Mouse (Mus musculus): ENCODE measurements at regions not wholly inside any gene's neighbourhood (a gene's known extent, or its start where the extent isn't known, plus 50 kb on each side); places are given as distances from the start of the nearest gene placed in this dataset.
"Not testable (repeated sequence)": the region's sequence is repeated elsewhere in the genome, so short reads cannot be mapped to it uniquely, and the experiment has no call there.

DNA sequence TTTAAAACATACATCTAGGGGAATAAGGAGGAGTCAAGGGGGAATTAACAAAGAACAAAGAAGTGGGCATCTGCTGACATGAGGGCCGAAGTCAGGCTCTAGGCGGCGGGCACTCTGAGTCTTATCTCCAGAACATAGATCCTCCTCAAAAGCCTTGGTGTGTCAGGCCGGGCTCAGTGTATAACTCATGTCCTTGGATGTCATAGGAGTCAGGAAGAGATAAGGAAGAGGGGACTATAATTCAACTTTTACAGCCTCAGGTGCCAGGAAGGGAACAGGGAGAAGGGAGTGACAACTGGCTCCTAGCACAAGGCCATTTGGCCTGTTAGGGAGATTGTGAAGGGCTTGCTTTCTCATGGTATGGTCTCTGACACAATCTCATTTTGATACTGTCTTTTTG lies 185.9 kb upstream of the Ube2e2 start:
- H3K9ac ChIP-seq; H3K27me3 ChIP-seq; H3K4me3 ChIP-seq; H3K36me3 ChIP-seq; H3K4me2 ChIP-seq (replicated peaks); ATAC-seq (ENCODE audit: low FRiP score, low read depth); H3K4me1 ChIP-seq; H3K27ac ChIP-seq: not testable (repeated sequence)
- 84% methylated on average over 4 of the region's 4 CpGs for WGBS
- H3K9me3 ChIP-seq: peaks cover 13% of the 10 kb centered on the region; the same call in 1 of the 2 replicates

DNA sequence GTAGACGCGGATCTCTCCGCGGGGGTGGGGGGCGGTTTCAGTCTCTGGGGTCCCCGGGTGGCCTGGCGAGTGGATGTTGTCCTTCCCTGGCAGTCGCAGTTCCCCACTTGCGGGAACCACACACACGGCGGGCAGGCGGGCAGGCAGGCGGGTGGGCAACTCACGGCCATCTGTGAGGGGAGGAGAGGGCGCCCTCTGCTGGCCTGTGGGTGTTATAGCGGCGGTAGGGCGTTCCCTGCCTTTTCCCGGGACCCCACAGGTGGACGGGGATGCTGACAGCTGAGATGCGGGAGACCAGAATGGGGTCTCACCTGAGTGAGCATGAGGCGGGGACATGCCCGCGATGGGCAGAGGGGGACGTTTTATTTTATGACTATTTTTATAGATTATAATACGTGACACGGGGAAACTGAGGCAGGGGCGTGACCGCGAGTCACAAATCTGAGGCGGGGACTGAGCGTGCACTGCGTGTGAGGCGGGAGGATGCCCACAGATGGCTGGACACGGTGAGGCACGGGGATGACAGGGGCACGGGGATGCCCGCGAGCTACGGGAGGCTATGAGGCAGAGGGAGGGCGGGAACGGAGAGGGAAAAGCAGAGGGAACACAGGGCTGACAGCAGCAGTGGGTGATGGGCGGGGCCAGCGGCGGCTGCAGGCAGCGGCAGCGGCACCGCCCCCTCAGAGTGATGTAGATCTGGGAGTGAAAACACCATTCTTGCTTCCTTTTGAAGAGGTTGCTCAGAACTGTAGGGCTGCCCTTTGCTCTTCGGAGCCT lies 148.1 kb upstream of the Ube2e2 start:
- Histone ChIP-seq H3K4me3 (peak overlapping the region; percentile 49), H3K4me1 (peaks cover 10% of the 10 kb centered on the region), H3K9me3 (no peaks in the 10 kb centered on the region), H3K27ac (no peak overlapping the region), H3K9ac (peak overlapping the region; percentile 55), H3K36me3 (no peaks in the 10 kb centered on the region), H3K27me3 (no peaks in the 10 kb centered on the region), H3K4me2 (replicated peaks) (peak overlapping the region; percentile 90)
- peak; percentile 77 for ATAC-seq (ENCODE audit: low FRiP score, low read depth)
- WGBS: 2% methylated on average over 49 of the region's 49 CpGs

DNA sequence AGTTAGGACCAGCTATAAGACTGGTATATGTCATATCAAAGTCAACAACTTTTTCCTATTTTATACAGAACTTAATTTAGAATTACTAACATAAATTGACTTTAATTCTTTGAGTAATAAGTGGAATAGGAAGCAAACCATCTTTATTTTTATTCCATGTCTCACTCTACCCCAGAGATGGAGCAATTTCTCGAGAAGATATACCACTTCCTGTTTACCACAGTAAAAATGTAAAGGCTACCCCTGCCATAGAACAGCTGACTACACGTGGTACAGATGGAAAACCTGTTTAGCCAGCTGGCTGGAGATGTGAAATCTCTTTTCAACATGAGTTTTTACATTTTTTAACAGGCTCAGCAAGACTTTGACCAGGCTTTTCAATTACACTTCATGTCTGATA lies 126.0 kb upstream of the Ube2e2 start:
- Histone ChIP-seq H3K36me3 (no peaks in the 10 kb centered on the region), H3K9me3 (no peaks in the 10 kb centered on the region), H3K27ac (no peak overlapping the region), H3K4me2 (replicated peaks) (no peak overlapping the region), H3K9ac (no peak overlapping the region), H3K27me3 (no peaks in the 10 kb centered on the region), H3K4me1 (0 out of 2 replicates have a peak, but pooled peaks cover 3% of the 10 kb centered on the region), H3K4me3 (no peak overlapping the region)
- ATAC-seq (ENCODE audit: low FRiP score, low read depth): no peak
- WGBS: 36% methylated on average over 2 of the region's 2 CpGs

DNA sequence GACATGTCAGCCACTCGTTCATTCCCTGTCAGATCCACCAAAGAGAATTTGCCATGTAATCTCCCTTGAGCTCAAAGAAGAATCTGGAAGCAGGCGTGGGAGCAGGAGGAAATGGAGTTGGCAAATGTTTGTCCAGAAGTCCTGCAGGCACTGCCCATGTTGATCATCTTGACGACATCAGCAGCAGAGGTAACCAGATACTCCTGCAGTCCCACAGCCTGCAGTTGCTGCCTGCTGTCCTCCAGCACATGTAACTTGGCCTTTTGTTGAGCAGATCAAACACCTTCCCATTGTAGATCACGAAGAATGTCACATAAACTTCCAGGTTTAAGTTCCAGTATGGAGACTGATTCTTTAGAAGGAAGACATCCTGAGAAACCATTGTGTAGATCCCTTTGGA lies 121.3 kb upstream of the Ube2e2 start:
- no peaks in the 10 kb centered on the region for H3K9me3 ChIP-seq
- 52% methylated on average over 4 of the region's 4 CpGs for WGBS
- no peak overlapping the region for H3K9ac ChIP-seq
- H3K4me2 ChIP-seq (replicated peaks): no peak overlapping the region
- H3K4me3 ChIP-seq: no peak overlapping the region
- no peak for ATAC-seq (ENCODE audit: low FRiP score, low read depth)
- no peaks in the 10 kb centered on the region for H3K27me3 ChIP-seq
- no peak overlapping the region for H3K27ac ChIP-seq
- no peaks in the 10 kb centered on the region for H3K36me3 ChIP-seq
- no peaks in the 10 kb centered on the region for H3K4me1 ChIP-seq

DNA sequence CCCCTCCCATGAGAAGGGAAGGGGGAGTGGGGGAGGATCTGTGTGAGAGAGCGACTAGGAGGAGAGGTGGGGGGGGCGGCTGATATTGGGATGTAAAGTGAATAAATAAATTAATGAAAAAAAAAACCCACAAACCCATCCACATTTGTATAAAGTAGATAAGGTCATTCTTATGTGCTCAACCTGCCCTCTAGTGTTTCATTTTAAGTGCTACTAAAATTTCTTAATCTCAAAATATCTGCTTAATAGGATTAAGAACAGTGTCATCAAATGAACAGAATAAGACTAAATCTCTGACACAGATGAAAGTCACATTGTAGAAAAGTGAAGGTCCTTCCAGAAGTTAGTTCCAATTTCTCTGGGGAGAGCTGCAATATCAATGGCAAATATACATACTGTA lies 119.5 kb upstream of the Ube2e2 start:
- H3K9me3 ChIP-seq; ATAC-seq (ENCODE audit: low FRiP score, low read depth); H3K36me3 ChIP-seq; H3K9ac ChIP-seq; H3K27me3 ChIP-seq; H3K27ac ChIP-seq; H3K4me2 ChIP-seq (replicated peaks); H3K4me3 ChIP-seq; H3K4me1 ChIP-seq: not testable (repeated sequence)
- WGBS: 81% methylated on average over 2 of the region's 2 CpGs

DNA sequence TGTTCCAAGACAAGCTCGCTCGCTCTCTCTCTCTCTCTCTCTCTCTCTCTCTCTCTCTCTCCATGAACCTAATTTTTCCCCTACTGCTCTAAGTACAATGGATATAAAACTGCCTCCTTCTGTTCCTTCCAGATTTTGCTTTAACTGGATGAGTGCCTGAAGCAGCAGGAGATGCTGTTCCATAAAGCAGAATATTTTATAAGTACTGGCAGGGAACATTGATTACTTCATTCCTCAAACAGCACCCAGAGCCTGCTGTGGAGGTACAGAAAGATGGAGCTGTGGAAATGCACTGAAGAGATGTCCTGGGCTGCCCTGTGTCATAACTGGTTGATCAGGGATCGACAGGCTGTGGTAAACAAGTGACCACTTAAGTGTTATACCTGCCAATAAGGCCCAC lies 89.8 kb upstream of the Ube2e2 start:
- Histone ChIP-seq H3K4me3 (no peak overlapping the region), H3K9me3 (no peaks in the 10 kb centered on the region), H3K9ac (no peak overlapping the region), H3K36me3 (no peaks in the 10 kb centered on the region), H3K4me2 (replicated peaks) (no peak overlapping the region), H3K4me1 (no peaks in the 10 kb centered on the region), H3K27ac (no peak overlapping the region), H3K27me3 (no peaks in the 10 kb centered on the region)
- ATAC-seq (ENCODE audit: low FRiP score, low read depth): no peak
- WGBS: 93% methylated on average over 3 of the region's 3 CpGs

DNA sequence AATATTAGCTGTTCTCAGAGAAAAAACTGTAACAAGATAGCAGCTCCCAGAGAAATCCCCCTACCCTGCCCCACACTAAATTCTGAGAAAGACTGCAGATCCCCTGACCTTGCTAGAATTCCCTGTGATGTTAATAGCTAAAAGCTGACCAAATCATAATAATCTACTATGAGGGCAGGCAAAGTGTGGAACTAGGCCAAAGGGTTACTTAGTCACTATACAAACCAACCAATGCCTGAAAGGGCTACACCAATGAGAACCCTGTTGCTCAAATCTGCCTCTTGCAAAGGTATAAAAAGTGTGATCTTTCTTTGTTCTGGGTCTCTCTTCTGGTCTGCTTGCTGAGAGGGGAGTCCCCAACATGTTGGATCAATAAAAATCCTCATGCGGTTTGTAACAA lies 69.8 kb upstream of the Ube2e2 start:
- H3K36me3 ChIP-seq: no peaks in the 10 kb centered on the region
- no peak overlapping the region for H3K4me2 ChIP-seq (replicated peaks)
- no peak overlapping the region for H3K4me3 ChIP-seq
- H3K4me1 ChIP-seq: no peaks in the 10 kb centered on the region
- no peak overlapping the region for H3K9ac ChIP-seq
- H3K9me3 ChIP-seq: no peaks in the 10 kb centered on the region
- WGBS: 72% methylated on average over 1 of the region's 1 CpGs
- no peak overlapping the region for H3K27ac ChIP-seq
- no peak for ATAC-seq (ENCODE audit: low FRiP score, low read depth)
- no peaks in the 10 kb centered on the region for H3K27me3 ChIP-seq

DNA sequence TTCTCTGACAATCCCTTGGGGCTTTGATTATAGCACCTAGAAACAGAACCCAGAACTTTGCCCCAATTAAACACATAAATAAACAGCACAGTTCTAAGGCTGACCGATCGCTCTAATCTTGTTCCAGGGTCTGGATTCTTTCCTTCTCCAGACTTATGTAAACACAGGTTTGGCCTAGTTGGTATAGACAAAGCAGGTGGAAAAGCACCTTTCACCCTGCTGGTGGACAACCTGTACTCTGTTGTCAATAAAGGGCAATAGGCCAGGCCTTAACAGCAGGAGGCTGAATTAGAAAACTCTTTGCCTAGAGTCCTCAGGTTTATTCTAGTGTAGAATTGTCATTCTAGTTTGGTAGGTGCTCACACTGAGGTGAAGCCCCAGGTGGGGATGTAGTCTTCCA lies 69.2 kb upstream of the Ube2e2 start:
- H3K36me3 ChIP-seq: no peaks in the 10 kb centered on the region
- H3K9ac ChIP-seq: no peak overlapping the region
- H3K4me1 ChIP-seq: no peaks in the 10 kb centered on the region
- ATAC-seq (ENCODE audit: low FRiP score, low read depth): no peak
- H3K9me3 ChIP-seq: no peaks in the 10 kb centered on the region
- H3K4me3 ChIP-seq: no peak overlapping the region
- H3K27me3 ChIP-seq: no peaks in the 10 kb centered on the region
- no peak overlapping the region for H3K27ac ChIP-seq
- no peak overlapping the region for H3K4me2 ChIP-seq (replicated peaks)
- 74% methylated on average over 2 of the region's 2 CpGs for WGBS

Data from limb, embryonic 13.5 days (tissue).